Mouse (Mus musculus): Measurements from ENCODE around the gene Gm5089.

Gene Gm5089

GRCm38 (mm10) chr14:122386281-122387130 is 64.4 kb downstream of the Gm5089 start:
- in situ Hi-C loops (cut with MboI): no loop called here

- in situ Hi-C loops (cut with MboI): no loop called here
Measured at GRCm38 (mm10) chr14:122385758-122386157, 65.2 kb downstream of the Gm5089 start.

GRCm38 (mm10) chr14:122385238-122385534 is 65.7 kb downstream of the Gm5089 start:
- in situ Hi-C loops (cut with MboI): no loop called here

All from mature B cell (primary cell).